Mouse (Mus musculus) C2C12 (cell line): ENCODE measurements at regions not wholly inside any gene's neighbourhood (a gene's known extent, or its start where the extent isn't known, plus 50 kb on each side); places are given as distances from the start of the nearest gene placed in this dataset.

ENCODE experiments used
- CTCF ChIP-seq: IDR thresholded peaks from one replicate; pipeline ENCODE4 v1.5.1; 2011; ENCODE audit not compliant: control insufficient read depth, insufficient read depth, insufficient read length
- MAX ChIP-seq: IDR thresholded peaks from one replicate; pipeline ENCODE4 v1.6.1; 2011; ENCODE audit warnings: mild to moderate bottlenecking, control low read depth
- MYOD1 ChIP-seq: IDR thresholded peaks from one replicate; pipeline ENCODE4 v1.6.1; 2011; ENCODE audit warnings: low read depth; ENCODE audit not compliant: control insufficient read depth, insufficient read length
- MYOG ChIP-seq: IDR thresholded peaks from one replicate; pipeline ENCODE4 v1.6.1; 2011; ENCODE audit not compliant: control insufficient read depth, insufficient read length; ENCODE audit errors: extremely low read depth

GRCm38 (mm10) chr15:97106556-97106955, 50.8 kb upstream of the Slc38a4 start:
- TF ChIP-seq CTCF (no peak), MYOG (no peak), MAX (no peak), MYOD1 (no peak)
